Comparison of ENCODE assay signal across 9 mouse cellular contexts in the genomic region with DNA sequence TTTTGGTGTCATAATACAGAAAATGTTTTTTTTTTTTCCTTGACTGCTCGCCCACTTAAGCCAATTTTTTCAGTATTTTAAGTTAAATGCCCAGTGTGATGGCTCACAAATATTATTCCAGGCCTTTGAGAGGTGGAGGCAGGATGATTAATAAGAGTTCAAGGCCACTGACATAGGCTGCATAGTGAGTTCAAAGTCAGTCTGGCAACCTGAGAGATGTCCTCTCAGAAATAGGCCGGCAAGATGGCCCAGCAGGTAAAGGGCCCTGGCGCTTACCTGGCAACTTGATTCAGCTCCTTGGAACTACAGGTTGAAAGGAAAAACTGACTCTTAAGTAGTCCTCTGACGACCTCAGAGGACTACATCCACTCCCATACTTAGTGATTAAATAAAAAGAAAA. TPM values are rescaled to one million over a fixed set of nuclear protein-coding genes. Genes with fewer than 3 reads are reported as not detected.
DNase-seq lines count a peak whose midpoint lies in the region; ATAC-seq lines count a peak whose summit lies in the region.
"Had no signal": no experiment of that assay in that cellular context is flagged by ENCODE, and none has a peak within 500 bp of the region (broad histone marks: within the 10 kb centered on the region; RNA-seq: fewer than 3 reads in every experiment).

No protein-coding gene starts in this region.

- H3K27ac ChIP-seq in neural tube, embryonic 11.5 days (ENCODE audit: low read depth, low read length), result no peak overlapping the region
- H3K27ac ChIP-seq in liver, embryonic 13.5 days, result no peak overlapping the region

- peak overlapping the region; percentile 86 for H3K4me2 ChIP-seq in neural tube, embryonic 11.5 days (ENCODE audit: low read depth)
- H3K4me2 ChIP-seq in liver, embryonic 13.5 days, result peak overlapping the region; percentile 85

- ATAC-seq in neural tube, embryonic 11.5 days (ENCODE audit: insufficient read depth, low FRiP score, low TSS enrichment), result no peak
- no peak for ATAC-seq in liver, embryonic 13.5 days (ENCODE audit: low read depth)

- H3K36me3 ChIP-seq in neural tube, embryonic 11.5 days (ENCODE audit: control insufficient read depth, insufficient read depth, low read length), result no peaks in the 10 kb centered on the region
- 0 out of 2 replicates have a peak, but pooled peaks cover 3% of the 10 kb centered on the region for H3K36me3 ChIP-seq in liver, embryonic 13.5 days

- peak overlapping the region; percentile 87; the same call in 1 of the 2 replicates for H3K4me3 ChIP-seq in neural tube, embryonic 11.5 days (ENCODE audit: low read depth, low read length)
- peak overlapping the region; percentile 95 for H3K4me3 ChIP-seq in liver, embryonic 13.5 days (replicated peaks)

- peaks cover 4% of the 10 kb centered on the region; the same call in 1 of the 2 replicates for H3K4me1 ChIP-seq in neural tube, embryonic 11.5 days (ENCODE audit: control insufficient read depth, insufficient read depth, low read length)
- peaks cover 47% of the 10 kb centered on the region for H3K4me1 ChIP-seq in liver, embryonic 13.5 days (replicated peaks)

- no peak overlapping the region for H3K9ac ChIP-seq in neural tube, embryonic 11.5 days (ENCODE audit: low read length)
- H3K9ac ChIP-seq in liver, embryonic 13.5 days, result peak overlapping the region; percentile 57

- DNase-seq in adrenal gland, adult (ENCODE audit: inconsistent age in 2 of 2, low spot score in 1 of 2), result peak; percentile 12 to 53
- no peak for DNase-seq in adrenal gland, adult 8-10 months
- no peak for DNase-seq in neural tube, embryonic 11.5 days (ENCODE audit: low spot score)
- no peak for DNase-seq in neural tube, embryonic 10.5 days (ENCODE audit: extremely low spot score, low spot score)
- no peak for DNase-seq in liver, embryonic 13.5 days
- DNase-seq in thymus, postnatal 10 days (ENCODE audit: low spot score in 2 of 2), result no peak
- no peak for DNase-seq in left cerebral cortex, adult 11 months (ENCODE audit: low spot score)
- no peak for DNase-seq in kidney, postnatal 4 days
- DNase-seq: adrenal gland, adult 2 months had no signal

- no peaks in the 10 kb centered on the region for H3K27me3 ChIP-seq in neural tube, embryonic 11.5 days (ENCODE audit: control insufficient read depth, insufficient read depth, low read length)
- H3K27me3 ChIP-seq in liver, embryonic 13.5 days, result no peaks in the 10 kb centered on the region

- WGBS in neural tube, embryonic 11.5 days, result 45% methylated on average over 4 of the region's 4 CpGs
- WGBS in liver, embryonic 13.5 days (ENCODE audit: insufficient replicate concordance), result 53% methylated on average over 4 of the region's 4 CpGs

- no peaks in the 10 kb centered on the region for H3K9me3 ChIP-seq in neural tube, embryonic 11.5 days (ENCODE audit: control insufficient read depth, low read length)
- H3K9me3 ChIP-seq in liver, embryonic 13.5 days (replicated peaks), result no peaks in the 10 kb centered on the region

RNA-seq across cellular contexts. Expression of gene Sec63, which starts 1.9 kb away (rescaled TPM):
- total RNA-seq in adrenal gland, adult 8-10 months (2022), result 10 to 100 TPM; 78.3 to 92.2 (median 84.0) TPM
- 30.4 and 36.0 TPM in 2 replicates for polyA plus RNA-seq in neural tube, embryonic 11.5 days (2014; fragmentation: Nextera tagmentation; extraction: Ambion mirVana)
- 9.8 and 10.5 TPM in 2 replicates for polyA plus RNA-seq in liver, embryonic 13.5 days (2015; fragmentation: Nextera tagmentation; extraction: Ambion mirVana)

Comparison
In these comparisons a context has a peak if more than half of its experiments do, and no peak if none do; other contexts are left out.
1. DNase-seq: peak in adrenal gland, adult (2 of 2); none in adrenal gland, adult 8-10 months (single experiment), neural tube, embryonic 11.5 days (single experiment), neural tube, embryonic 10.5 days (single experiment), liver, embryonic 13.5 days (single experiment), thymus, postnatal 10 days (0 of 2), left cerebral cortex, adult 11 months (single experiment) and kidney, postnatal 4 days (0 of 2).